ENCODE assay signal across 8 mouse cellular contexts in the genomic region with DNA sequence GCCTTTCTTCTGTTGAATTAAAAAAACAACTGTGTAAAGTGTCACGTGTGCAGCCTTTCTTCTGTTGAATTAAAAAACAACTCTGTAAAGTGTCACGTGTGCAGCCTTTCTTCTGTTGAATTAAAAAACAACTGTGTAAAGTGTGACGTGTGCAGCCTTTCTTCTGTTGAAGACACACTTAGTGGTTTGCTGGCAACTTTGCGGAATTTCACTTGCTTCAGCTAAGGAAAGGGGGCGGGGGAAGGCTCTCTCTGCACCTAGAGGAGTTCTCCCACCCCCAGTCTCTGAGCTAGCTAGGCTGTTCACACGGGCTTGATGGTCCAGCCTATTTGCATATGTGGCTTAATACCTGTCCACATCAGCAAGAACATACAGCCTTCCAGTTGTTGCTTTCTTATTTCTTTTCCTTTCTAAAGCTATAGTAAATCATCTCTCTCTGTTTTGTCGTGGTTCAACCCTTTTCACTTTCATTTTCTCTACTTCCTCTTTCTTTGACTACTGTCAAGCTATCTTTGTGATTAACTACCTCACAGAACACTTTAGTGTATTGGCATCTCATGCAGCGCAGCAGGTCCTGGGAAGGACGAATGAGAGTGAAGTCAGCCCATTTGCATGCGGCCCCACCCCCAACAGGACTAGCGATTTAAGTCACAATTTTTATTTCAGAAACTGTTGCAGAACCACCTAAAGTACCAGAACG. TPM values are rescaled to one million over a fixed set of nuclear protein-coding genes. Genes with fewer than 3 reads are reported as not detected.
DNase-seq lines count a peak whose midpoint lies in the region; ATAC-seq lines count a peak whose summit lies in the region.

No protein-coding gene starts in this region.

- WGBS in heart, embryonic 10.5 days: 70% methylated on average over 12 of the region's 12 CpGs
- 18% methylated on average over 12 of the region's 12 CpGs for WGBS in liver, embryonic 13.5 days (ENCODE audit: insufficient replicate concordance)

- no peaks in the 10 kb centered on the region for H3K9me3 ChIP-seq in heart, embryonic 10.5 days
- H3K9me3 ChIP-seq in liver, embryonic 13.5 days (replicated peaks): no peaks in the 10 kb centered on the region

- no peak overlapping the region for H3K9ac ChIP-seq in liver, embryonic 13.5 days

- peaks cover 5% of the 10 kb centered on the region; the same call in 1 of the 2 replicates for H3K4me1 ChIP-seq in heart, embryonic 10.5 days
- H3K4me1 ChIP-seq in liver, embryonic 13.5 days (replicated peaks): no peaks in the 10 kb centered on the region; the same call in 1 of the 2 replicates

- no peak for ATAC-seq in liver, embryonic 13.5 days (ENCODE audit: low read depth)

- peak; percentile 28 for DNase-seq in heart, adult 8-10 months (ENCODE audit: low spot score)
- no peak for DNase-seq in heart, embryonic 10.5 days (ENCODE audit: low spot score)
- DNase-seq in c-Kit-positive CD71-negative TER-119-negative erythroid progenitor cells, embryonic 14.5 days (ENCODE audit: low read depth): peak; percentile 47
- DNase-seq in liver, embryonic 13.5 days: no peak
- DNase-seq in spleen, postnatal 10 days (ENCODE audit: low spot score in 2 of 2): peak; percentile 20 to 65
- no peak for DNase-seq in layer of hippocampus, postnatal 25 days (ENCODE audit: extremely low spot score in 1 of 2, low spot score in 1 of 2)
- no peak for DNase-seq in frontal cortex, postnatal 10 days (ENCODE audit: low spot score in 2 of 2)
- no peak for DNase-seq in frontal cortex, adult 2 months (ENCODE audit: extremely low spot score in 1 of 2, low spot score in 1 of 2)

- H3K27ac ChIP-seq in heart, embryonic 10.5 days: no peak overlapping the region
- no peak overlapping the region for H3K27ac ChIP-seq in liver, embryonic 13.5 days

- peak overlapping the region; percentile 54 for H3K4me2 ChIP-seq in liver, embryonic 13.5 days

- H3K36me3 ChIP-seq in heart, embryonic 10.5 days: no peaks in the 10 kb centered on the region; the same call in 1 of the 2 replicates
- H3K36me3 ChIP-seq in liver, embryonic 13.5 days: no peaks in the 10 kb centered on the region

- no peaks in the 10 kb centered on the region for H3K27me3 ChIP-seq in heart, embryonic 10.5 days (ENCODE audit: insufficient read depth, poor library complexity, severe bottlenecking)
- no peaks in the 10 kb centered on the region for H3K27me3 ChIP-seq in liver, embryonic 13.5 days

- H3K4me3 ChIP-seq in heart, embryonic 10.5 days: no peak overlapping the region
- H3K4me3 ChIP-seq in liver, embryonic 13.5 days (replicated peaks): peak overlapping the region; percentile 39

RNA-seq across cellular contexts. Expression of gene Patj, which starts 41.2 kb away (rescaled TPM):
- 10 to 100 TPM; 11.1 to 18.5 (median 13.2) TPM for total RNA-seq in heart, adult 8-10 months (2022)
- polyA plus RNA-seq in heart, embryonic 10.5 days (2016; fragmentation: Nextera tagmentation; extraction: Ambion mirVana): 12.4 and 13.3 TPM in 2 replicates
- polyA plus RNA-seq in liver, embryonic 13.5 days (2015; fragmentation: Nextera tagmentation; extraction: Ambion mirVana): 1.4 and 2.2 TPM in 2 replicates
- total RNA-seq in layer of hippocampus, postnatal 25 days (2021): 10 to 100 TPM in 1 of 2 experiments, 1 to 10 TPM in 1; 5.9 to 10.2 TPM
- polyA plus RNA-seq in frontal cortex, adult 2 months (2012; rRNA removed): 15.8 and 15.9 TPM in 2 replicates

RNA-seq across cellular contexts. Expression of gene Tm2d1, which starts 53.7 kb away (rescaled TPM):
- total RNA-seq in heart, adult 8-10 months (2022): 10 to 100 TPM; 45.5 to 50.5 (median 46.6) TPM
- polyA plus RNA-seq in heart, embryonic 10.5 days (2016; fragmentation: Nextera tagmentation; extraction: Ambion mirVana): 80.7 and 98.6 TPM in 2 replicates
- 35.5 and 36.2 TPM in 2 replicates for polyA plus RNA-seq in liver, embryonic 13.5 days (2015; fragmentation: Nextera tagmentation; extraction: Ambion mirVana)
- 10 to 100 TPM; 39.3 to 43.9 TPM for total RNA-seq in layer of hippocampus, postnatal 25 days (2021)
- polyA plus RNA-seq in frontal cortex, adult 2 months (2012; rRNA removed): 56.2 and 59.9 TPM in 2 replicates

Comparison
In these comparisons a context has a peak if more than half of its experiments do, and no peak if none do; other contexts are left out.
1. DNase-seq: peak in heart, adult 8-10 months (single experiment), c-Kit-positive CD71-negative TER-119-negative erythroid progenitor cells, embryonic 14.5 days (single experiment) and spleen, postnatal 10 days (2 of 2); none in heart, embryonic 10.5 days (single experiment), liver, embryonic 13.5 days (single experiment), layer of hippocampus, postnatal 25 days (0 of 2), frontal cortex, postnatal 10 days (0 of 2) and frontal cortex, adult 2 months (0 of 2).